ENCODE assay signal across 24 mouse cellular contexts in genomic region chr9:37362881-37363280, GRCm38 (mm10). TPM values are rescaled to one million over a fixed set of nuclear protein-coding genes. Genes with fewer than 3 reads are reported as not detected.
DNase-seq lines count a peak whose midpoint lies in the region; TF ChIP-seq lines count a peak whose summit lies in the region.
"Had no signal": no experiment of that assay in that cellular context is flagged by ENCODE, and none has a peak within 500 bp of the region (broad histone marks: within the 10 kb centered on the region; RNA-seq: fewer than 3 reads in every experiment).

No protein-coding gene starts in this region.

- H3K9ac ChIP-seq in MEL (ENCODE audit: control insufficient read depth, low read depth, low read length, poor library complexity, severe bottlenecking): no peak overlapping the region
- H3K9ac ChIP-seq: embryonic facial prominence, embryonic 13.5 days; forebrain, embryonic 12.5 days; forebrain, embryonic 15.5 days; hindbrain, embryonic 13.5 days had no signal

- TF ChIP-seq EP300 in MEL (IDR thresholded peaks at IDR 0.05; ENCODE audit: low read depth in 1 of 2, low read length in 2 of 2): no peak

- TF ChIP-seq CTCF in left cerebral cortex, adult 2 months (IDR thresholded peaks at IDR 0.05): no peak
- no peak for TF ChIP-seq CTCF in MEL (IDR thresholded peaks at IDR 0.05 in 2 of 3, conservative IDR thresholded peaks at IDR 0.05 in 1 of 3; ENCODE audit: control insufficient read depth in 1 of 3, insufficient read depth in 1 of 3, low read depth in 2 of 3, low read length in 3 of 3, poor library complexity in 1 of 3, severe bottlenecking in 1 of 3)
- TF ChIP-seq CTCF in olfactory bulb, adult 2 months (IDR thresholded peaks at IDR 0.05; ENCODE audit: insufficient read depth, low read depth, low read length): no peak

- TF ChIP-seq POLR2A in MEL (IDR thresholded peaks at IDR 0.05; ENCODE audit: control insufficient read depth in 1 of 2, insufficient read depth in 1 of 2, low read depth in 1 of 2, low read length in 2 of 2, poor library complexity in 1 of 2): no peak
- no peak for TF ChIP-seq POLR2A in olfactory bulb, adult 2 months (IDR thresholded peaks at IDR 0.05; ENCODE audit: insufficient read depth, low read depth, low read length)

- intact Hi-C loops in left cerebral cortex, adult 2 months (cut with DNase I): no loop called here
- intact Hi-C loops in left cerebral cortex, postnatal 10 days (cut with DNase I): no loop called here

- no peak overlapping the region for H3K4me3 ChIP-seq in left cerebral cortex, adult 2 months
- no peak overlapping the region for H3K4me3 ChIP-seq in MEL (ENCODE audit: control insufficient read depth in 1 of 2, insufficient read depth in 1 of 2, low read depth in 2 of 2, low read length in 2 of 2)
- no peak overlapping the region for H3K4me3 ChIP-seq in olfactory bulb, adult 2 months (ENCODE audit: insufficient read depth, low read depth, low read length)
- H3K4me3 ChIP-seq: embryonic facial prominence, embryonic 10.5 days; embryonic facial prominence, embryonic 13.5 days; erythroblast, embryonic 14.5 days; forebrain, embryonic 12.5 days; forebrain, embryonic 15.5 days; hindbrain, embryonic 10.5 days; hindbrain, embryonic 13.5 days had no signal

- no peaks in the 10 kb centered on the region for H3K36me3 ChIP-seq in MEL (ENCODE audit: control insufficient read depth in 1 of 2, insufficient read depth in 2 of 2, low read length in 2 of 2)
- H3K36me3 ChIP-seq: embryonic facial prominence, embryonic 10.5 days; embryonic facial prominence, embryonic 13.5 days; forebrain, embryonic 12.5 days; forebrain, embryonic 15.5 days; hindbrain, embryonic 10.5 days; hindbrain, embryonic 13.5 days had no signal

- WGBS in olfactory bulb, adult 2 months: 72% methylated on average over 1 of the region's 1 CpGs

- peak overlapping the region; percentile 63 for H3K27ac ChIP-seq in left cerebral cortex, adult 2 months
- H3K27ac ChIP-seq in MEL (ENCODE audit: control insufficient read depth, low read depth, low read length): no peak overlapping the region
- H3K27ac ChIP-seq in olfactory bulb, adult 2 months (ENCODE audit: insufficient read depth, low read depth, low read length): peak overlapping the region; percentile 8; the same call in 1 of the 2 replicates
- H3K27ac ChIP-seq: embryonic facial prominence, embryonic 10.5 days; embryonic facial prominence, embryonic 13.5 days; forebrain, embryonic 12.5 days; forebrain, embryonic 15.5 days; hindbrain, embryonic 10.5 days; hindbrain, embryonic 13.5 days had no signal

- no peak for TF ChIP-seq RAD21 in MEL (IDR thresholded peaks at IDR 0.05; ENCODE audit: low read depth, low read length)

- no peaks in the 10 kb centered on the region for H3K4me1 ChIP-seq in MEL (ENCODE audit: control insufficient read depth in 1 of 2, insufficient read depth in 2 of 2, low read length in 2 of 2)
- peaks cover 10% of the 10 kb centered on the region for H3K4me1 ChIP-seq in olfactory bulb, adult 2 months (ENCODE audit: control insufficient read depth, insufficient read depth, low read length)

- no peak for DNase-seq in left cerebral cortex, adult 2 months (ENCODE audit: extremely low spot score in 1 of 2, low spot score in 2 of 2)
- DNase-seq in left cerebral cortex, postnatal 10 days (ENCODE audit: extremely low spot score in 1 of 2, low spot score in 2 of 2): no peak
- DNase-seq in A20 (ENCODE audit: low read depth, low spot score) (peak; percentile 63), MEL (ENCODE audit: low read depth, low spot score) (peak; percentile 21)
- DNase-seq in lung, postnatal 25 days (ENCODE audit: low spot score): no peak
- DNase-seq: adrenal gland, postnatal 10 days; cerebellum, adult 11-12 months; cerebellum, adult 8-10 months; cerebellum, postnatal 10 days; cerebellum, postnatal 36 days; embryo, embryonic 11 days; gastrocnemius, postnatal 25 days; heart, postnatal 36 days had no signal

- no peaks in the 10 kb centered on the region for H3K9me3 ChIP-seq in MEL (replicated peaks; ENCODE audit: insufficient read depth, low read length)
- H3K9me3 ChIP-seq: embryonic facial prominence, embryonic 10.5 days; embryonic facial prominence, embryonic 13.5 days; forebrain, embryonic 12.5 days; forebrain, embryonic 15.5 days; hindbrain, embryonic 10.5 days; hindbrain, embryonic 13.5 days had no signal

- peaks cover 0 to 2% of the 10 kb centered on the region in 2 experiments; a peak in 3 of 4 replicates for H3K27me3 ChIP-seq in MEL (ENCODE audit: control insufficient read depth in 1 of 2, insufficient read depth in 2 of 2, low read length in 2 of 2)
- H3K27me3 ChIP-seq: embryonic facial prominence, embryonic 13.5 days; forebrain, embryonic 12.5 days; forebrain, embryonic 15.5 days; hindbrain, embryonic 13.5 days had no signal

- H3K79me2 ChIP-seq in MEL (ENCODE audit: control insufficient read depth, insufficient read depth, low read length, poor library complexity): no peaks in the 10 kb centered on the region; the same call in 1 of the 2 replicates

TF ChIP-seq in MEL, 35 proteins besides CTCF, POLR2A, EP300 and RAD21:
- TF ChIP-seq ZC3H11A (IDR thresholded peaks at IDR 0.05; ENCODE audit: low read depth, low read length) (no peak), TCF12 (IDR thresholded peaks at IDR 0.05; ENCODE audit: low read depth, low read length) (no peak), SMC3 (IDR thresholded peaks at IDR 0.05; ENCODE audit: low read depth, low read length) (no peak), MAFK (IDR thresholded peaks at IDR 0.05; ENCODE audit: borderline replicate concordance, low read depth, low read length) (no peak), ZMIZ1 (IDR thresholded peaks at IDR 0.05; ENCODE audit: low read depth, low read length) (no peak), ELF1 (IDR thresholded peaks at IDR 0.05; ENCODE audit: low read depth, low read length) (no peak), MXI1 (IDR thresholded peaks at IDR 0.05; ENCODE audit: low read depth, low read length) (no peak), CHD1 (IDR thresholded peaks at IDR 0.05; ENCODE audit: low read depth, low read length) (no peak), MAX (IDR thresholded peaks at IDR 0.05; ENCODE audit: low read length) (no peak), MYC (IDR thresholded peaks at IDR 0.05; ENCODE audit: low read depth, low read length) (no peak)

RNA-seq across cellular contexts. Expression of gene Hepacam, which starts 4.3 kb away (rescaled TPM):
- total RNA-seq in left cerebral cortex, adult 2 months (2021): 10 to 100 TPM; 53.6 to 53.7 TPM
- total RNA-seq in left cerebral cortex, postnatal 10 days (2021): 10 to 100 TPM; 41.1 to 45.7 TPM
- total RNA-seq in MEL (2012; rRNA removed): 0.04 TPM in 1 of 2 replicates, not detected in the other
- under 1 TPM in 1 of 2 experiments, not detected in 1; 0.01 TPM for polyA plus RNA-seq in MEL (2012; ENCODE audit: insufficient read depth in 1 of 2, insufficient read length in 2 of 2, low read depth in 1 of 2, low replicate concordance in 2 of 2, missing spikeins in 1 of 2)
- polyA plus RNA-seq in olfactory bulb, adult 2 months (2012; ENCODE audit: insufficient read depth, insufficient read length, low replicate concordance, missing spikeins): not detected in 2 replicates
- total RNA-seq: heart, postnatal 36 days had no signal
- polyA plus RNA-seq: embryonic facial prominence, embryonic 13.5 days; erythroblast, embryonic 14.5 days; heart, embryonic 11.5 days; heart, embryonic 14.5 days; Patski had no signal

RNA-seq across cellular contexts. Expression of gene Ccdc15, which starts 14.6 kb away (rescaled TPM):
- 1 to 10 TPM; 1.9 to 2.5 TPM for total RNA-seq in left cerebral cortex, adult 2 months (2021)
- 1 to 10 TPM; 2.3 to 3.3 TPM for total RNA-seq in left cerebral cortex, postnatal 10 days (2021)
- total RNA-seq in MEL (2012; rRNA removed): 3.7 and 4.3 TPM in 2 replicates
- polyA plus RNA-seq in MEL (2012; ENCODE audit: insufficient read depth in 1 of 2, insufficient read length in 2 of 2, low read depth in 1 of 2, low replicate concordance in 2 of 2, missing spikeins in 1 of 2): 1 to 10 TPM in 1 of 2 experiments, not detected in 1; 4.0 TPM
- polyA plus RNA-seq in olfactory bulb, adult 2 months (2012; ENCODE audit: insufficient read depth, insufficient read length, low replicate concordance, missing spikeins): not detected in 2 replicates

RNA-seq across cellular contexts. Expression of gene Robo4, which starts 38.8 kb away (rescaled TPM):
- total RNA-seq in left cerebral cortex, adult 2 months (2021): 1 to 10 TPM; 8.0 to 9.5 TPM
- total RNA-seq in left cerebral cortex, postnatal 10 days (2021): 1 to 10 TPM; 6.4 to 8.3 TPM
- not detected in 2 replicates for total RNA-seq in MEL (2012; rRNA removed)
- not detected for polyA plus RNA-seq in MEL (2012; ENCODE audit: insufficient read depth in 1 of 2, insufficient read length in 2 of 2, low read depth in 1 of 2, low replicate concordance in 2 of 2, missing spikeins in 1 of 2)
- polyA plus RNA-seq in olfactory bulb, adult 2 months (2012; ENCODE audit: insufficient read depth, insufficient read length, low replicate concordance, missing spikeins): not detected in 2 replicates
- polyA plus RNA-seq: Patski had no signal

Comparison
In these comparisons a context has a peak if more than half of its experiments do, and no peak if none do; other contexts are left out.
1. DNase-seq: peak in A20 (single experiment) and MEL (single experiment); none in left cerebral cortex, adult 2 months (0 of 2), left cerebral cortex, postnatal 10 days (0 of 2) and lung, postnatal 25 days (single experiment).
2. RNA of gene Hepacam, which starts 4.3 kb away (total RNA-seq): 53.6 to 53.7 TPM in left cerebral cortex, adult 2 months and 41.1 to 45.7 TPM in left cerebral cortex, postnatal 10 days; 0.04 TPM in MEL; every median in the first group is over 10 times any median in the second.